Mouse (Mus musculus) left cerebral cortex, adult 18-20 months (tissue): ENCODE measurements around the gene Tmem117. TPM values are rescaled to one million over a fixed set of nuclear protein-coding genes. Genes with fewer than 3 reads are reported as not detected.

ENCODE experiments used
- DNase-seq, 2 experiments: peaks; one replicate each; pipeline ENCODE4 v3.0.0; 2021 to 2022; ENCODE audit warnings: low spot score in 2 of 2, mixed read lengths in 1 of 2
- total RNA-seq, 2 experiments: library from RNA; stranded (reverse); gene quantifications; 2 replicates each; pipeline ENCODE4 v1.2.3; 2021

Tmem117 gene
- total RNA-seq, 2 experiments from 2014 or later = 5.8 to 7.2 TPM

DNA sequence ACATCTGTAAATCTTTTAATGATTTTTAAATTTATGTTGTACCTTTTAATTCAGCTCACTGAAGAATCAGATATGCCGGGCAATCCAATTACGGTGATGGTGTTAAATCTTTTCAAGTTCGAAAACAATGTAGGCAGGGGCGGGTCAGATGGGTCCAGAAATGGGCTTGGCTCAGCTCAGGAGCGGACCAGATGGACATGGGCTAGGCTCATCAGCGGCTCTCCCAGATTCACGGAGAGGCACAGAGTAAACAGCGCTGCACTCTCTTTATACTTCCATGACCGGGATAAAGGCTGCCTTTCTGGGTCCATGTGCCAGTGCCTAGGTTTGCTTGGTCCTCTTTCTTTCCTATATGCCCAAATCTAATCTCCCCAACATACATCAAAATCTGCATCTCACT is 366.3 kb downstream of the Tmem117 start:
- DNase-seq = no peak

DNA sequence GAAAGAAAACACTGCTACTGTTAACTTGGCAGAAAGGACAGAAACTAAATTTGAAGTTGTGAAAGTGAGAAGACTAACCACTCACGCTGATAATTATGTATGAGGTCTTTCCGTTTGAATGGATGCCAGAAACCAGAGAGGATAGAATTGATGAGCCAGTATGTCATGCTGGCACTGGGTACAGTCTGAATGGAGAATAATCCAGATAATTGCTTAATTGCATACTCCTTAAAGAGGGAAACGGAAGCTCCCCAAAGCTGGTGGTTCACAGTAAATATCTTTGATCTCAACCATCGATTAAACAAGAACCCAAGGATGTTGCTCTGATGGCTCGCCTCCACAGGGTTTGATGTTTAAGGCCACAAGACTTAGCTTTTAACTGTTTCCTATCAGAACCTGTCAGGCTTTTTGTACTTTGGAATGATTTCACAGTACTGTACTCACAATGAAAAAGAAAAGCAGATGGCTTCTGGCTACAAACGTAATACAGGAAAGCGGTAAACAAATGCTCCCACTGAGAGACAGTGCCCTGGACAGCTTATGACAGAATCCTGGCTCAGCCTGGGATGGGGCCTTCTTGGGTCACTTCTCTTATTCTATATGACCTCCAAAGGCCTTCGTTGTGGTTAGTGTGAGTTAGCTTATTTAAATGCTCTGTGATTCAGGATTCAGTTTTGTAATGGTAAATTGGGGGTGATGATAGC is 376.2 kb downstream of the Tmem117 start:
- DNase-seq = no peak

DNA sequence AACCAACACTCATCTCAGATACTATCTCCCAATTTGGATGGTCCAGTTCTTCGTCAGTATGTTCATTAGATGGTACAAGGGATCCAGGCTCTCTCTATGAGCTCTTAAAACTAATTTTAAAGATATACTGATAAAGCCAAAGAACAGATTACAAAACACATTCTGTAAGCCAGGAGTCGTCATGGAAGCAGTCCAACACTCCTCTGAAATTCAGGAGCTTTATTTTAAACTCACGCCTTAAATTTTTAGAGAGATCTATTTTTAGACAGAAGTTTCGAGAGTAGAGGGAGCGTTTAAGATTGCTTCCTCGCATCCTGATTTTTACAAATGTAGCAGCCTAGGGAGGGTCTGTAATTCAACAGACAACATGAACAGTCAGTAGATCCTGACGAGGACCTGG is 393.2 kb downstream of the Tmem117 start:
- no peak for DNase-seq

DNA sequence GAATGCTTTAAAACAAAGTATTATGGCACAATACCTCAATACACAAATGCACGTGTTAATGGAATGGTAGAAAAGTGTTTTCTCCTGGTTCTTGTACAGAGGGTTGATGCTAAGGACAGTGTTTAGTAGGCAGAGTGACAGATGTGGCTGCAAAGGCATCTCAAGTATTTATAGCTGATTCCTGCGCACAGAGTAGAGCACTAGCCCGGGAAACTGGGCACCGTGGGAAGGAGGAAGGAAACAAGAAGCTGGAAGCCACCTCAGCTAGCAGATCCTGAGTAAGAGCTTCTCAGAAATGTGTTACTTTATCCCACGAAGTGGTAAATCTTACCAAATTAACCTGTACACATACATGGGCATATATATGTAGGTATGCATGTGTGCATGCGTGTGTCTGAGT is 395.4 kb downstream of the Tmem117 start:
- peak in 1 of 2 experiments; percentile 23 for DNase-seq

DNA sequence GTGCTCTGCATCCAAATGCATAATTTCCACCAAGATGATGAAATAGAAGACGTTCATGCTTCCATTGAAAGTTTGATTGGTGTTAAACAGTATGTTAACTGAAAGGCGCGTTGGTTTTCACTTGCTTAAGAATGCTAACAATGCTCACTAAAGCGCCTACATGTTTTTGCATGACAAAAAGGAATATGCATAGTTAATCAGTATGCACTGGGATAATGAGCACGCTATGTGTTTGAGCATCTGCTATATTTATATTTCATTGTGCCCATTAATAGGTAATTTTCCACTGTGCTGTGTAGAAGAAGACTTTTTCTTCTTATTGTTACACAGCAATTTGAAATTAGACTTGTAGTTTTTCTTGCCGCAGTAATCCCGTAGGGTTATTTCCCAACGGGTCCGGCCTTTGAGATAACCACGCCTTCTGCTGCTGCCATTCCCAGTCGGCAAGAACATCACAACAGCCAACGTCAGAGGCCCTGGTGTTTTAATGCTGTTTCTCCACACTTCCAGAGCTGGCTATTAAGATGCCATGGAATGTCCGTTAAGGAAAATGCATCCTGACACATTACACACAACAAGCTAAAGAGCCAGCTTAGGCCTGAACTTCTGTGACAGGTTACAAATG is 399.9 kb downstream of the Tmem117 start:
- DNase-seq = no peak

DNA sequence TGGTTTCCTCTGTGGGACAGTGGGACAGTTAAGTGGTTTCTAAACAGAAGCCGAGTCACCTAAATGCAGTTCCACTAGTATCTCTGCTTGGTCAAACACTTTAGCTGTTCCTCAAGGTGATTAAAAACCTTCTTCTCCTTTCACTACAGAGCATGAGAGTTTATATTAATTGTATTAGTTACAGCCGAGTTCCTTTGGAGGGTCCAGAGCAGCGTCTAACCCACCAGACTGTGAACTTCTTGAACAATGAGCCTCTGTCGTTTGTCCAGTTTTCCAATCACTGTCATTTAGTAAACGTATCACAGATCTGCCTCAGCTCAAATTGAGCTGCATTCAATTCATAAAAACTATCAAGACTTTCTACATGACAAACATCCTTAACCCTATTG is 400.4 kb downstream of the Tmem117 start:
- DNase-seq = no peak

DNA sequence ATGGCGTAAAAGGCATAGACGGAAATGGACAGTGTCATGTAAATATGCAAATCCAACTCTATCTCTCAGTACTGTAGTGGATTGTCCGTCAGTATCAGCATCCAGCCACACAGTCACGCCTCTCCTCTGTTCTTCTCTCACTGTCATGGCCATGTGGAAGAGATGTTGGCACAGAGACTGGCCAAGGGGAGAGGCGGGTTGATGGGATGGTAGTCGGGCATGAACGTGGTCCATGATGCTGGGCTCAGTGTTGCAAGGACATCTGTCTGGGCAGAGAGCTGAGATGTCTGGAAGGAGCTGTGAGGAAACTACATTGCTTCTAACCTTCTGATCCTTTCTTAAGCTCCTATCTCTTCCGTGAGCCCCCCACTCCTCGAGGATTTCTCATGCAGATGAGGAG is 413.4 kb downstream of the Tmem117 start:
- DNase-seq = no peak

DNA sequence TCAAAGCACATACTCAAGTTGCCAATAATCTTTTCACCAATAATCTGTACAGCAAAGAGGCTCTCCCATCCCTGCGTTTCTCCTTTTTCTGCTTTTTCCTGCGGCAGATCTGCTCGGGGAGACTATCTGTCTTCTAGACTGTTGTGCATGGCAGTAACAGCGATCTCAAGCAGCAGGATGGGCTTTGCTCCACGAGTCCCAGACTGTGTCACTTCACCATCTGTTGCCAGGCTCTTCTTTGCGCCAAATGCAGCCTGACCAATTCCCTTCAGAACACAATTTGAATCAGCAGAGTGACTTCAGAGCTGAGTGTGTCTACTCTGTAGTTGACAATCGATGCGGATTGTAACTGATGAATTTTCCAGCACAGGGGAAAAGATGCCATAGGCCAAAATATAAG is 415.0 kb downstream of the Tmem117 start:
- peak; percentile 33 to 52 for DNase-seq

DNA sequence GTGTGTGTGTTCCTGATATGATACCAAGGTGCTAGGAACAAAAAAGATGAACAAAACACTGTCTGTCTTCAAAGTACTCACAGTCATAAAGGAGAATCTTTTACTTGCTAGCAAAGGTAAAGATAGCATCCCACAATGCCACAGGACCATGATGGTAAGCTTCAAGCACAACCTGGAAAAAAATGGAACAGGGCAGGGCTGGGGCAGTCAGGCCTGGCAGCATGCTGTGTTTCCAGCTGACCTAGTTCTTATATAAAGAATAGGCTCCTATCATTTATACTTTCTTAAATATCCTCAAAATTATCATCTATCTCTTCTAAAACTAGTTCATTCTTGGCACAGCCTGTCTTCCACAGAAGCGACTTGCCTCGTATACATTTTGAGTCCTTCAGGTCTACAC is 418.5 kb downstream of the Tmem117 start:
- no peak for DNase-seq

DNA sequence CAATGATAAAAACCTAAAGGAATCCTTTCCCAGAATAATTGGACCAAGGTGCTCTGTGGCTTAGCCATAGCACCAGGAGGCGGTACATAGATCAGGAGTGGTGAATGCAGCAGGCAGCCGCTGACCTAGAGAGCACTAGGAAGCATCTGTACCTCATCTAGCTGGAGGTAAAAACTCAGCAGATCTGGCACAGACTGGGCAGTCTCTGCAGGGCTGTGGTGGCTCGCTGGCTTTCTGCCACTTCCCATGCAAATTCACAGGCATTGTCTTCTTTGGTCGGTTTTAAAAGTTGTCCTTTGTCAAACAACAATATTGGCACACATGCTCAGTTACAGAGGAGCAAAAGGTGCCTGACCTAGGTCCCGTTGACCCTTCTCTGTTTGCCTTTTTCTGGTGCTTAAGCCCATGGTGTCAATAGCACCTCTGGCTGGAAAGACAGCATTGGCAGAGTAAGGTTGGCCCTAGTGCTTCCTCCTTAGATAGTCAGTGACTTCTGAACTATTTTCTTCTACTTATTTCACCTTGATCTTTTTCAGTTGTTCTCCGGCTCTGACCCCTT is 420.2 kb downstream of the Tmem117 start:
- DNase-seq = no peak

DNA sequence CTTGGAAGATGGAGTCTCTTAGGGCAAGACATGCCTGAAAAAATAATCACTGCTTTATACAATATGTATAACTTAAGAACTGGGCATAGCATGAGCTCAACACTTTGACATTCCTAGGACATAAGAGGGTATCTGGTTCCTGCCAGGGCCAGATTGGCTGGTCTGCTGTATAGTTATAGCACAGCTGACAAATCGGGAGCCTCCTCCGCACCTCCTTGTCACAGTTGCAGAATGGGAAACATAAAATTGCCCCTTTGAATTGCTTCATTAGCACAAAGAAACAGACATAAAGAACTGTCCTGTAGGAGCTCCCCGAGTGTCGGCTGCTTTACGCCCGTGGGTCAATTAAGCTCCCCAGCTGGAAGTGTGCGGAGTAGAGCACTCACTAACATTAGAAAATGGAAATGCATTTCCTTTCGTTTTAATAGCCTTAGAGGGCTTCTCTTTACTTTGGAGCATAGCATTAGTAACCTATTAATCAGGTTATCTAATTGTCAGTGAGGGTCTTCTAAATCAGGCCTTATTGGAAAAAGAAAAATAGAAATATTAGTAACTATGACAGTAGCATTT is 426.1 kb downstream of the Tmem117 start:
- DNase-seq = no peak

DNA sequence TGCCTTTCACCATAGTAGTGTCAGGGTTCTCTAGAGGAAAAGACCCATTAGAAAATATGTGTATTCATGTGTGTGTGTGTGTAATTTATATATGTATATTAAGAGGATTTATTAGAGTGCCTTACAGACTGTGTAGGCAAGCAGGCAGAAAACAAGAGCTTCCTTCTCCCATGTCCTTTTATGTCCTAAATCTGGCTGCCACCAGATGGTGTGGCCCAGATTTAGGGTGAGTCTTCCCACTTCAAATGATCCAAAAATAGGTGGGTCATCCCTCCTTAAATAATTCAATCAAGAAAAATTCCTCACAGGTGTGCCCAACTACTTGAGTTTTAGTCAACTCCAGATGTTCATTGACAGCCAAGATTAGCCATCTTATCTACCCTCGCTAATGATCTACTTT is 439.0 kb downstream of the Tmem117 start:
- no peak for DNase-seq

DNA sequence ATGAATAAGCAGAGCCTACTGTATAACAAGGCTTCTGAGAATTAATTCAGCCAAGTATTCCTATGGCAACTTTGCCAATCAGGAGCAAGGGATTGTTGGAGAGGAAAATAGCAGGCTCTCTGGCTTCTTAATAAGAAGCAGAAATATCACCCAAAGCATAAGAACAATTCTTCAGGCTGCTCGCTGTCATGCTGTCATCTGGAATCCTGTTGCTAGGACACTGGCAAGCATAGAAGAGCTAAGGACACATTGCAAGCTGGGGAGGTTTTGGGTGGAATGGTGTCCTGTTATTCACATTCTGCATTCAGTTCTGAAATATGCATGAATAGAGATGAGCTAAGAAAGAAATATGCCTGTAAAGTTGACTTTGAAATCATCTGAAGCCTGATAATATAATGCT is 439.8 kb downstream of the Tmem117 start:
- no peak for DNase-seq

DNA sequence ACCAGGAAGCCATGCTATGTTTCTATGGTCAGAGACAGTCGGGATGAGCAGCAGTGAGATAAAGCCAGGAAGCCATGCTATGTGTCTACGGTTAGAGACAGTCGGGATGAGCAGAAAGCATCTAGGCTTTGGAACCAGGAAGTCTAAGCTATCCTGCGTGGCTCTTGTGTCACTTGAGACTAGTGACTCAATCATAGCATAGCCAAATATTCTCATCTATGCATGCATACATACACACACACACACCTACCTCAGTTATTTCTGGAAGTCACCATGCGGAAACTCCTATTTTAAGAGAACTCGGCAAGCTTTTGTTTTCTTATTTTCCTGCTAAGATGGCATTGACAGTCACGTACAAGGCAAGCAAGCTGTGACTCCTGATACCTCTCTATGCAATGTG is 441.8 kb downstream of the Tmem117 start:
- DNase-seq = no peak

DNA sequence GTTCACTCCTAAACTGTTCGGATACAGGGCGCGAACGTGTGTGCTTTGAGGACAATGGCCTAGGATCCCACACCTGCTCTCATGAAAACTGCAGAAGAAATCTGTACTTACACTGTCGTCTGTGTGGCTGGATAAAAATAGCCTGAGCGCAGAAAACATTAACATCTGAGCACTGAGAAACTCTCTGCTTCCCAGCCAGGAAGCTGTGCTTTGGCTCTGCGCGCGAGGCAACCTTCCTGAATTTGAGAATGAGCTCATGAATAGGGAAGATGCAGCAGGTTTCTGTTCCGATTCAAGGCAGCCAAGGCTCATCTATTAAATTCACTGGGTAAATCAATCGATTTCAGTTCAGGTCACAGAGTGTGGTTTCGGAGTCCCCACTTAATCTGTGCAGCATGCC is 446.3 kb downstream of the Tmem117 start:
- peak; percentile 31 to 60 for DNase-seq

DNA sequence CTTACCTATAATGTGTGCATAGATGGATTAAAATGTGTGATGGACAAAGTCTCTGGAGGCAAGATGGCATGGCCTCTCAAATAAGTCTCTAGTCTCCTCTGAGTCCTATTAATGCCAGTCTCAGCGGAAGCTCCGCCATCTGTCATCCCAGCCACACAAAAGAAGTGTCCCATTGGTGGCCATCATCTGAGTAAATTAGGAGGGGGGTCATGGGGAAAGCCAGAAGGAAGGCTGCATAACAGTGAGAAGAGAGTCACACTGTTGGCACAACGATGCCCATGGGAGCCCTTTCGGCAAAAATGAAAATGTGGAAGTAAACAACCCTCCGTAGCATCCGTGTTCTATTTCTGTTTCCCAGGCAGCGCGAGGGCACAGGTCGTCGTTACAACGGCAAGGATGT is 452.6 kb downstream of the Tmem117 start:
- DNase-seq = no peak

DNA sequence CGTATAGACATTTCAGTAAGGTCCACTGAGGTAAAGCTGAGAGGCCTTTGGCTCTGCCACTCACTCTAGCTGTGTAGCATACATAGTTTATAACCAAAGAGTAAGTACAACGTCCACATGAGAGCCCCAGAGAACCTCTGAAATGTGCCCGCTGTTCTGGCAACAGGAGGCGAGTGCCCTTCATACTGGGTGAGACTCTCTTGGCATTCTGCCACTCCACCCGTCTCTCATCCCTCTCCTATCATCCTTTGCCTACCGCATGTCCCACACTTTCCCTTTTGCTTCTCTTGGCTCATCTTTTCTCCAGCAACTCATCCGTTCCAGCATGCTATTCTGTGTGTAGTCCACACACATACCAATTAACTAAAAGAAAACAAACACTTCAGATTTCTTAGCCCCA is 456.9 kb downstream of the Tmem117 start:
- DNase-seq = no peak

DNA sequence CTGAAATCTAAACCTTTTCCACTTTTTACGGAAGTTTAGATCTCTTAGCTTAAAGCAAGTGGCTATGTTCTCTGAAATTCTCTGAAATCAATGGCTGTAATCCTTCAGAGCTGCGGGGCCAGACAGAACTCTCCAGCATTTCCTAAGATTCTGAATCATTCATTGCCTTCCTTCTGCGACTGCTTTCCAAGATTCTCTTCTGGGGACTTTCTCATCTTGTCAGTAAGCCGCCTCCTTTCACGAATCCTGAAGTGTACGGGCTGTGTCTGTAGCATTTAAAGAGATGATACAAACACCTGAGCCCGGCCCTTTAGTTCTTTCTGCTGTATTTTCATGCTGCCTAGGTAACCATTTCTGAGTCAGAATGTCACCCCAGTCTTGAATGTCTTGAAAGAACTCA is 471.1 kb downstream of the Tmem117 start:
- DNase-seq = peak in 1 of 2 experiments; percentile 6

DNA sequence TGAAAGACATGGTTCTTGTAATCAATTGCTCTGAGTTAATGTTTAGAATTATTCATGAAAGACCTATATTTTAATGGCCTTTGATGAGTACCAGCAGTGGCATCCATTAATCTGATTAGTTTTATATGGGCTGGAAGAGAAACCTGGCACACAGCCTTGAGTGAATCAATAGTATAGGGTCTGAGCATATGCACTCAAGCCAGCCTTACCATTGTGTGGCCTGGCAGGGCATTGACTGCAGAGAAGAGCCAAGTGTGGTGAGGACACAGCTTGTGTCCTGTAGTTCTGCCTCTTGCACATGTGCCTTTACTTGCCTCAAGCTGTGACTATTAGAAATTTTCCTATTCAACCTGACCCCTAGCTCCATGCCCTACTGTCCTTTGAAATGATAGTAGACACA is 472.5 kb downstream of the Tmem117 start:
- DNase-seq = no peak

DNA sequence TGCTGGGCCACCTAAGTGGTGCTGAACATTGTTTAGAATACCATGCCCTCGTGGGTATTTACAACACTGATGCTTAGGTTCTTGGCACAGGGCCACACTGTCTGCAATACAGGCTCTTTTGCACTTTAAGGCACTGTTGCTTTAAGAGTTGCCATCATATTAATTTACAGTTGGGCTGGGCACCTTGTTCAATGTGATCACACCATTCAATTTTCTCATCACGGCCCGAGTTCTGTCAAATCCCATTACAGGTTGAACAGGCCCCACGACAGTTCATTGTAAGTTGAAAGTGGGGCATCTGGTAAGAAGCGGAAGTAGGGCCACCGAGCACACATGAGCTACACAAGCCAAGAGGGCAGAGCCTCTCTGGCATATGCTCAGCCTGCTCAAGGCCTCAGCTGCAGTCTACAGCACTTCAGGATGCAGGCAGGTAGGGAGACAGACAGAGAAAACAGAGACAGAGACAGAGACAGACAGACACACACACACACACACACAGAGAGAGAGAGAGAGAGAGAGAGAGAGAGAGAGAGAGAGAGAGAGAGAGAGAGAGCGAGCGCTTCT is 478.3 kb downstream of the Tmem117 start:
- no peak for DNase-seq

DNA sequence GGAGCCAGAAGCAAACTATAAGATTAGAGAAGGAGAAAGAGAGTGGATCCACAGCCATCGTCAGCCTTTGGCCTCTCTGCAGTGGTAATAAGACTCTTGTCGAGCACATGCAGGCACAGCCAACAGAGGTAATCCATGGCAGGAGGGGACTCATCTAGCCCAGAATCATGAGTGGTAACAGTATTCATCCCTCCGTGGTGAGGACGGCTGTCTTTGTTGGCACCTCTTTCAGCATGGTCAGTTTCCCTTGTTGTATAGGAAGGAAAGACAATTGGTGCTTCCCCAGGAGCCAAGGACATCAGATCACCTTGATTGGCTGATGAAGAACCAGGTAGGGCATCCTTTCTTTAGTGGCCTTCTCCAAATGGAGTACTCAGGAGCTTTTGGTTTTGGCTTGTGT is 479.6 kb downstream of the Tmem117 start:
- DNase-seq = no peak

DNA sequence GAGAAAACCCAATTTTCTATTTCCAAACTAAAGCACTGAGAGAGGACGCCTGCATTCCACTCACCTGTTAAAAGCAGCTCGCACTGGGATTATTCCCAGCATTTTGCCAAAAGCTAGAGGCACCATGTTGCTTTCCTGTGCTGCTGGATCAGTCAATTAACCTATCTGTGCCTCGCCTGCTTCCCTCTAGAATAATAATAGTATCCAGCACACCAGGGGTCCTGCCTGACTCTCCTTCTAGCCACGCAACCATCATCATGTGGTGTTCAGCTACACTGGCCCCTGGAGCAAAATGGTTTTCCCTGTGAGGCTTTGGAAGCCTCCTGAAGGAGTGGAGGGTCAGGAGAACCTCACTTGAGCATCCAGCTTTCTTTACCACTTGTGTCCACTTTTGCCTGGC is 502.4 kb downstream of the Tmem117 start:
- DNase-seq = no peak
